Mouse (Mus musculus) cerebellum, adult 2 months (tissue): ENCODE measurements at regions not wholly inside any gene's neighbourhood (a gene's known extent, or its start where the extent isn't known, plus 50 kb on each side); places are given as distances from the start of the nearest gene placed in this dataset.

Experiments used
- DNase-seq, 2 experiments: peaks; one replicate each; pipeline ENCODE4 v3.0.0; 2021
- H3K27ac ChIP-seq: fragments of 200-500 bp; 2 replicates; pipeline ENCODE4 v1.5.1; 2012; ENCODE audit warnings: low read length, control low read depth, inconsistent platforms; ENCODE audit not compliant: insufficient read depth
- H3K27me3 ChIP-seq: fragments of 200-500 bp; 2 replicates; pipeline ENCODE4 v1.6.1; 2012; ENCODE audit warnings: inconsistent platforms, mild to moderate bottlenecking, low read length, moderate library complexity; ENCODE audit not compliant: control insufficient read depth, insufficient read depth
- H3K4me1 ChIP-seq: fragments of 200-500 bp; 2 replicates; pipeline ENCODE4 v1.6.1; 2011; ENCODE audit warnings: low read length; ENCODE audit not compliant: control insufficient read depth, insufficient read depth
- H3K4me3 ChIP-seq: fragments of 200-500 bp; replicated peaks from 2 replicates; pipeline ENCODE3; 2011; ENCODE audit warnings: mild to moderate bottlenecking, low read depth, low read length, control low read depth; ENCODE audit not compliant: insufficient read depth
- CTCF ChIP-seq: fragments of 200-500 bp; IDR thresholded peaks from 2 replicates; pipeline ENCODE4 v1.5.1; 2011; ENCODE audit warnings: low read depth, mild to moderate bottlenecking, control low read depth, low read length, moderate library complexity, borderline replicate concordance; ENCODE audit not compliant: insufficient read depth
- POLR2A ChIP-seq: fragments of 200-500 bp; IDR thresholded peaks from 2 replicates; pipeline ENCODE4 v1.6.1; 2011; ENCODE audit warnings: low read length, control low read depth, borderline replicate concordance; ENCODE audit not compliant: insufficient read depth
- WGBS: fragments of 180-500 bp; shearing (Covaris S2); methylation state at CpG from one replicate; pipeline ENCODE4 v1.1.7; 2018; 5-methylcytosine and 5-hydroxymethylcytosine counted together

DNA sequence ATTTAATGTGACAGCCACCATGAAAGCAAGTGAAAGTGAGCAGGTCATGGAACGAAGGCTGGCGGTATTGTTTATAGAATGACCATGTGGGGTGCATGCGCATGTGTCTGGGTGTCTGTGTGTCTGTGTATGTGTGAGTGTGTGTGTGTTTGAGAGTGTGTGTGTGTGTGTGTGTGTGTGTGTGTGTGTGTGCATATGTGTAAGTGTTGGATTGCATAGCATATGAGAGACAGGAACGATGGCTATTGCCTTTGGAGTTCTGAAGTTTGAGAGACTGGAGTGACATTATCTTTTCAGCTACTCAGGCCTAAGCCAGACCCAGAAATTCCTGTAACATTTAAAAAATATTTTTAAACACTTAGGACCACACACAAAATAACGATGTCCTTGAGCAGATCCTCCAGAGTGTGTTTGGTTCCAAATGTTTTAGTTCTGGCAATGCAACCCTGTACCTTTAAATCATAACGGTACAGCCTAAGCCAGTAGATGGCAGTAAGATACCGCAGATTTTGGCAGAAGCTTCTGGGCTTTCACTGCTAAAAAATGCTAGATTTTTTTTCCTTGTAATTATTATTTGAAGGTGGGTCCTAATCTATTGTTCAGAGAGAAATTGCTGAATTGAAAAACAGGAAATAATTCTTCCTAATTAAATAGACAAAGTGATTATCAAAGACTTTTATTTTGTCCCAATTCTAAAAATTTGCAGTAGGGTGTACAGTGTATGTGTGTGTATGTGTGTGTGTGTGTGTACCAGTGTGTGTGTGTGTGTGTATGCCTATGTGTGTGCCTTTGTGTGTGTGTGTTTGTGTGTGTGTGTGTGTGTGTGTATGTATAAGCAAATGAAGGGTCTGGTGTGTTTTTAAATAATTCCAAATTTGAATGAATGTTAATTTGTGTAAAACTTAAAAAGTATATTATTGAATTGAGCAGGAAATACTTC lies 228.0 kb upstream of the Arrdc4 start:
- Histone ChIP-seq H3K4me1 (no peaks in the 10 kb centered on the region), H3K4me3 (no peak overlapping the region), H3K27ac (no peak overlapping the region), H3K27me3 (no peaks in the 10 kb centered on the region; the same call in 1 of the 2 replicates)
- no peak for TF ChIP-seq POLR2A
- TF ChIP-seq CTCF, result no peak
- peak in 1 of 2 experiments; percentile 5 for DNase-seq
- WGBS, result 59% methylated on average over 7 of the region's 7 CpGs

DNA sequence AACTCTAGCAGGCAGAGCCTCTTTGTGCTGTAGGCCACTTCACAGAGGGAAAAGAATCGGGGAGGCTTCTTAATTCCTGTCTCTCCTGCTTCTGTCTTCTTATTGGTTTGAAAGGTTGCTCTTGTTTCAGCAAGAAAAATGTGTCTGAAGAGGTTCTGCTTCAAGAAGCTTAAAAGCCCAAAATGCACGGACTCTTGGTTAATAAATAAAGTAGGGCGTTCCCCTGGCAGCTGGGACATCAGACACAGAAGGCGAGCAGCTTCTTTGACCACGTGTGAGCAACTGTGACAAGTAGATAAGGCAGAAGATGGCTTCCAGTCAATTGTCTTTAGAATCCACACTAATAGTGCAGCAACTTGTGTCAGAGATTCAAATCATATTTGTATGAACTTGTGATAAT lies 226.9 kb upstream of the Arrdc4 start:
- TF ChIP-seq POLR2A (no peak), CTCF (no peak)
- no peak for DNase-seq
- H3K4me1 ChIP-seq, result no peaks in the 10 kb centered on the region
- no peak overlapping the region for H3K27ac ChIP-seq
- H3K4me3 ChIP-seq, result no peak overlapping the region
- H3K27me3 ChIP-seq, result no peaks in the 10 kb centered on the region; the same call in 1 of the 2 replicates
- WGBS, result 24% methylated on average over 5 of the region's 5 CpGs

DNA sequence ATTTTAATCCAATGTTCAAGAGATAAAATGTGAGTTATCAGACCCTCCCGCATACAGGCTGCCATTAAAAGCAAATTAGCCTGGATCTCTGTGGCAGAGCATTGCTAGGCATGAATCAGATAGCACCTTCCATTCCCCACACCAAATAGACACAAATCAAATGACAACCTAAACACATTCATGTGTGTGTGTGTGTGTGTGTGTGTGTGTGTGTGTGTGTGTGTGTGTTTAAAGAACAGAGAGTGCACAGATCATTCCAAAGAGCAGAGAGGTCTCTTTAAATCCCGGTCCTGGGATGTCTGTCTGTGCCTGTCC lies 226.5 kb upstream of the Arrdc4 start:
- H3K27me3 ChIP-seq, result no peaks in the 10 kb centered on the region; the same call in 1 of the 2 replicates
- WGBS, result 79% methylated on average over 2 of the region's 2 CpGs
- TF ChIP-seq POLR2A (no peak), CTCF (no peak)
- no peaks in the 10 kb centered on the region for H3K4me1 ChIP-seq
- H3K27ac ChIP-seq, result no peak overlapping the region
- H3K4me3 ChIP-seq, result no peak overlapping the region
- no peak for DNase-seq

GRCm38 (mm10) chr7:68974761-68975579 lies 225.9 kb upstream of the Arrdc4 start:
- Histone ChIP-seq H3K27ac (no peak overlapping the region), H3K27me3 (no peaks in the 10 kb centered on the region; the same call in 1 of the 2 replicates), H3K4me1 (no peaks in the 10 kb centered on the region), H3K4me3 (no peak overlapping the region)
- 74% methylated on average over 8 of the region's 8 CpGs for WGBS
- TF ChIP-seq CTCF, result no peak
- no peak for TF ChIP-seq POLR2A
- no peak for DNase-seq

DNA sequence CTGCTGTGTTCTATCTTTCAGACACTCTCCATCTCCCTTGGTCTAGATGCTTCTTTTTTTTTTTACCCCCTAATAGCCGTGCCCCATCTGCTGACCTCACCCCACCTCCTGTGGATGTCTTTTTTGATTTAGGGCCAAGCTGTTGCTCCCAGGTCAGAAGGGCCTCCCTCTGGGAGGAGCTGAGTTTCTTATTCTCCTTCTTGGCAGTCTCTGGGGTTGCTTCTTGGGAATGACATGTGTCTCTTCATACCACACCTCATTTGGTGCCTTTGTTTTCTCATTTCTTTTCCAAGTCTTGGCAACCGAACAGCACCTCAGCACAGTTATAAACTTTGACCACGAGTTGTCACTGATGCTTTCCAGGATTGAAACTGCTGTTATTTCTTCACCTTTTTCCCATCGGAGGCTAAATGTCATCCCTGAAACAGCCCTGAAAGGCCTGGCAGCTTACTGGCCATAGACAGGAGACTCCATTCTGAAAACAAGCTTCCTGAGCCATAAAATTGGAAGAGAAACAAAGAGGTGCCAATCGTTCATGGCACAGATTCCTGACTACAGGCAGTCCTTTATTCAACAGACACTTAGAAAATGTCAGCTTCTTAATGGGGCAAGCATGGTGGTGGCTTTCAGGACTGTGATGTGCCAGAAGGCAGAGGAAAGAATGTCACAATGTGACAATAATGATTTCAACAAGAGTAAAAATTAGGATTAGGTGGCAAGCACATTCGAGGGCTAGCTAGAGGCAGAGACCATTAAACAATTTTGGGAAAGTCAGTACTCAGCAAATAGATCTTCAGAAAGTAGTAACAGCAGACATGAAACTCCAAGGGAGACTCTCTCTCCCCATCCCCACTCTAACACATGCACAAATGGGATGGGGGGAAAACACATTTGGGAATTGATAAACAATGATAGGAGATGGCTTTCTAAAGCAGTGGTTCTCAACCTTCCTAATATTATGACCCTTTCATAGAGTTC lies 197.1 kb upstream of the Arrdc4 start:
- H3K27ac ChIP-seq, result no peak overlapping the region
- H3K4me3 ChIP-seq, result no peak overlapping the region
- no peaks in the 10 kb centered on the region for H3K4me1 ChIP-seq
- TF ChIP-seq POLR2A (no peak), CTCF (no peak)
- DNase-seq, result no peak
- WGBS, result 14% methylated on average over 6 of the region's 6 CpGs
- no peaks in the 10 kb centered on the region; the same call in 1 of the 2 replicates for H3K27me3 ChIP-seq

DNA sequence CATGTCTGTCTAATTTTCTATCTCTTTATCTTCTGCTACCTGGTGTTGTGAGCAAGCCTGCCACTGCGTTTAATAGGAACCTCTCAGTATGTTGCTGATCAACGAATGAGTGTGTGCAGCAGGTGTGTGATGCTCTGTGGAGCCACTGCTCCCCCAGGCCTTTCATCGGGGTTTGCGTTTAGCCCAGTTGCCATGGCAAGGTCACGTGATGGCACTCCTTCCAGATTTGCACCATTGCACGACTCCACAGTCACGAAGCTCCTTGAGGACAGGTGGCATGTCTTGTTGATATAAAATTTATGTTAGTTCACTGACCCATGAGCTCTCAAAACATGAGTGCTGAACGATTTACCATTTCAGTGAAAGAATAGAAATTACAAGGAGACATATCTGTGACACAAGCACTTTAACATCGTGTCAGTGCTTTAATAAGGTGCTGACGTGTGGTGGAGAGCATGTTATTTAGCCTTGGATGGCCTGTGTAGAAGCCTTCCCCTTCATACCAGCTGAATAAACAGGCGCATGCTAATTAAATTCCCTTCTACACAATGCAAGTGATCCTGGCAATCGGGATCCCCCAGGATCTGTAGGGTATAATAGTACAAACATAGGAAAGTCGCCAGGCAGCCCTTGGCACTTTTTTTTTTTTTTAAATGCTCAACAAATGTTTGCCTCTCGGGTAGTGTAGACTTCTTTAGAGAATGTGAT lies 181.7 kb upstream of the Arrdc4 start:
- Histone ChIP-seq H3K27ac (no peak overlapping the region), H3K4me1 (no peaks in the 10 kb centered on the region), H3K4me3 (no peak overlapping the region), H3K27me3 (no peaks in the 10 kb centered on the region; the same call in 1 of the 2 replicates)
- 55% methylated on average over 14 of the region's 14 CpGs for WGBS
- TF ChIP-seq POLR2A (no peak), CTCF (no peak)
- DNase-seq, result no peak

GRCm38 (mm10) chr7:68929669-68930068 lies 180.6 kb upstream of the Arrdc4 start:
- Histone ChIP-seq H3K27me3 (no peaks in the 10 kb centered on the region), H3K4me3 (no peak overlapping the region), H3K27ac (no peak overlapping the region), H3K4me1 (no peaks in the 10 kb centered on the region)
- no peak for DNase-seq
- 89% methylated on average over 4 of the region's 4 CpGs for WGBS
- TF ChIP-seq CTCF (no peak), POLR2A (no peak)
